Mouse (Mus musculus): ENCODE results near the gene Ssh1. TPM values are rescaled to one million over a fixed set of nuclear protein-coding genes. Genes with fewer than 3 reads are reported as not detected.

The Ssh1 gene
- polyA plus RNA-seq, 1 experiment, result 10.7 TPM

GRCm38 (mm10) chr5:113981171-113981570 is 12.5 kb downstream of the Ssh1 start:
- H3K4me3 ChIP-seq (ENCODE audit: control insufficient read depth, insufficient read depth, low read length), result no peak overlapping the region
- no peak for TF ChIP-seq CTCF (IDR thresholded peaks at IDR 0.05; ENCODE audit: borderline replicate concordance, control insufficient read depth, extremely low read depth, insufficient read depth, low read length, poor library complexity)
- TF ChIP-seq POLR2A (IDR thresholded peaks at IDR 0.05; ENCODE audit: control insufficient read depth, extremely low read depth, insufficient read depth, low read length, poor library complexity), result no peak
- 65% methylated on average over 6 of the region's 6 CpGs for WGBS
- no peak for DNase-seq
- H3K36me3 ChIP-seq (ENCODE audit: control insufficient read depth, insufficient read depth, low read length), result no peaks in the 10 kb centered on the region
- H3K27ac ChIP-seq (ENCODE audit: control insufficient read depth, insufficient read depth, low read length), result no peak overlapping the region
- H3K27me3 ChIP-seq (ENCODE audit: control insufficient read depth, insufficient read depth, low read length), result no peaks in the 10 kb centered on the region
- H3K4me1 ChIP-seq (replicated peaks; ENCODE audit: control insufficient read depth, insufficient read depth, low read length), result no peaks in the 10 kb centered on the region; the same call in 1 of the 2 replicates

GRCm38 (mm10) chr5:113980511-113980910 is 13.2 kb downstream of the Ssh1 start:
- Histone ChIP-seq H3K27ac (ENCODE audit: control insufficient read depth, insufficient read depth, low read length) (no peak overlapping the region), H3K4me3 (ENCODE audit: control insufficient read depth, insufficient read depth, low read length) (no peak overlapping the region), H3K27me3 (ENCODE audit: control insufficient read depth, insufficient read depth, low read length) (no peaks in the 10 kb centered on the region), H3K4me1 (replicated peaks; ENCODE audit: control insufficient read depth, insufficient read depth, low read length) (peaks cover 3% of the 10 kb centered on the region; the same call in 1 of the 2 replicates), H3K36me3 (ENCODE audit: control insufficient read depth, insufficient read depth, low read length) (no peaks in the 10 kb centered on the region)
- TF ChIP-seq CTCF (IDR thresholded peaks at IDR 0.05; ENCODE audit: borderline replicate concordance, control insufficient read depth, extremely low read depth, insufficient read depth, low read length, poor library complexity), result no peak
- TF ChIP-seq POLR2A (IDR thresholded peaks at IDR 0.05; ENCODE audit: control insufficient read depth, extremely low read depth, insufficient read depth, low read length, poor library complexity), result no peak
- 31% methylated on average over 1 of the region's 1 CpGs for WGBS
- no peak for DNase-seq

DNA sequence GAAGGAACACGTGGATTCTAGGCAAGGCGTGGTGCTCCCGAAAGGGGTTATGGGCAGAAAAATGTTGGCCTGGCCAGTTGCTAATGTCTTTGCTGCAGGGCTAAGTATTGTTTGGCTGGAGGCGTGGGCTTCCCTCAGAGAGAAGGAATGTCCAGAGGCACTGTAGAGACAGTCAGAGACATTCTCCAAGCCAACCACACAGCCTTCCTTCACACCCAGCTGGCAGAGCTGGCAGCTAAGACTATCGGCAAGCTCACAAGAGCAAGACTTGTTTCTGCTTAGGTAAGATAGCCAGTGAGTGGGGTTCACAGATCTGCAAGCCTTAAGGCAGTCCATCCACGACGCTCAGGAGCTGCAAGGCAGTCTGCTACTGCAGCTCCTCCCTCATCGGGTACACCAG is 16.4 kb downstream of the Ssh1 start:
- TF ChIP-seq CTCF (IDR thresholded peaks at IDR 0.05; ENCODE audit: borderline replicate concordance, control insufficient read depth, extremely low read depth, insufficient read depth, low read length, poor library complexity) (no peak), POLR2A (IDR thresholded peaks at IDR 0.05; ENCODE audit: control insufficient read depth, extremely low read depth, insufficient read depth, low read length, poor library complexity) (no peak)
- DNase-seq, result no peak
- H3K36me3 ChIP-seq (ENCODE audit: control insufficient read depth, insufficient read depth, low read length), result no peaks in the 10 kb centered on the region
- H3K4me1 ChIP-seq (replicated peaks; ENCODE audit: control insufficient read depth, insufficient read depth, low read length), result peaks cover 3% of the 10 kb centered on the region; the same call in 1 of the 2 replicates
- no peaks in the 10 kb centered on the region for H3K27me3 ChIP-seq (ENCODE audit: control insufficient read depth, insufficient read depth, low read length)
- WGBS, result 95% methylated on average over 8 of the region's 8 CpGs
- no peak overlapping the region for H3K27ac ChIP-seq (ENCODE audit: control insufficient read depth, insufficient read depth, low read length)
- H3K4me3 ChIP-seq (ENCODE audit: control insufficient read depth, insufficient read depth, low read length), result no peak overlapping the region

DNA sequence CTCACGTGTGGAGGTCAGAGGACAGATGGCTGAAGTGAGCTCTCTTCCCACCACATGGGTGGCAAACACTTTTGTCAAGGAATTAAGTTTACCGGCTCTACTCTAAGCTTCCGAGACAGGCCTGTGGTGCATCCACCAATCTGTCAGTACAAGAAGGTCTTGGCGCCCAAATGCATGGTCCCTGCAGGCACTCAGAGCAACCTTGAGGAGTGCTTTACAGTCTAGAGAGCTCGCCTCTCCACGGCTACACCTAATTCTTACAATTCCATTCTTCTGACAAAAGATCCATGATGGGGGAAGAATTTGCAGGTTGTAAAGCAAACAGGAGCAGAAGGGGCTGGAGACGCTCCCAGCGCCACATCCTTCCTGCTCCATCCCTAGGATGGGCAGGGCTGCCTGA is 17.1 kb downstream of the Ssh1 start:
- no peak overlapping the region for H3K27ac ChIP-seq (ENCODE audit: control insufficient read depth, insufficient read depth, low read length)
- 96% methylated on average over 8 of the region's 8 CpGs for WGBS
- peaks cover 3% of the 10 kb centered on the region; the same call in 1 of the 2 replicates for H3K4me1 ChIP-seq (replicated peaks; ENCODE audit: control insufficient read depth, insufficient read depth, low read length)
- TF ChIP-seq CTCF (IDR thresholded peaks at IDR 0.05; ENCODE audit: borderline replicate concordance, control insufficient read depth, extremely low read depth, insufficient read depth, low read length, poor library complexity) (no peak), POLR2A (IDR thresholded peaks at IDR 0.05; ENCODE audit: control insufficient read depth, extremely low read depth, insufficient read depth, low read length, poor library complexity) (no peak)
- no peaks in the 10 kb centered on the region for H3K36me3 ChIP-seq (ENCODE audit: control insufficient read depth, insufficient read depth, low read length)
- H3K4me3 ChIP-seq (ENCODE audit: control insufficient read depth, insufficient read depth, low read length), result no peak overlapping the region
- DNase-seq, result no peak
- H3K27me3 ChIP-seq (ENCODE audit: control insufficient read depth, insufficient read depth, low read length), result no peaks in the 10 kb centered on the region

DNA sequence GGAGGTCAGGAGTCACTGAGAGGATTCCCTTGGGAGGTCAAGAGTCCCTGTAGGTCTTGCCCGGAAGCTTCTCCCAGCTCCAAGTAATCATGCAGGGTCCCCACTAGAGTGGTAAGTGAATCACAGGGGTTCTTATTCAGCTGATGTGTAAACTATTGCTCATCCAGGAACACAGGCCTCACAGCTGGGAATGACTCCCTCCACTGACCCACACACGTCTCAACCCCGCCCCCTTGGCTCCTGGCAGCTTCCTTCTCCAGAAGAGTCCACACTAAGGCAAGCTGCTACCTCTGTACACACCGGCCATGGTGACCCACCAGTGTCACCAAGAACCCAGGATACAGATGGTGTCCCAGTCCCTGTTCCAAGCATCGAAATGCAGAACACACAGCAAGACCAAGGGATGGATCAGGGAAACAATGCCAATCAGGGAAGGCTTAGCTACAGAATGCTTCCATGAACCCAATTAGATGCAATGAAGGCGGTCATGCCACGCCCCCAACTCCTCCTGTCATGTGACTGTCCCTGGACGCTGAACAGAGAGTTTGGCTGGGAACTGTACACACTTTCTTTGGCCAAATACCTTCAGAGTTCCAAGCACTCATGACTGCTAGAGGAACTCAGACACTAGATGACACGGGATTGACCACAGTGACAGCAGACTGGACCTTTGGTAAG is 18.0 kb downstream of the Ssh1 start:
- no peaks in the 10 kb centered on the region for H3K27me3 ChIP-seq (ENCODE audit: control insufficient read depth, insufficient read depth, low read length)
- no peak overlapping the region for H3K4me3 ChIP-seq (ENCODE audit: control insufficient read depth, insufficient read depth, low read length)
- peaks cover 3% of the 10 kb centered on the region; the same call in 1 of the 2 replicates for H3K4me1 ChIP-seq (replicated peaks; ENCODE audit: control insufficient read depth, insufficient read depth, low read length)
- H3K27ac ChIP-seq (ENCODE audit: control insufficient read depth, insufficient read depth, low read length), result no peak overlapping the region
- 90% methylated on average over 9 of the region's 9 CpGs for WGBS
- no peak for DNase-seq
- H3K36me3 ChIP-seq (ENCODE audit: control insufficient read depth, insufficient read depth, low read length), result no peaks in the 10 kb centered on the region
- TF ChIP-seq CTCF (IDR thresholded peaks at IDR 0.05; ENCODE audit: borderline replicate concordance, control insufficient read depth, extremely low read depth, insufficient read depth, low read length, poor library complexity) (no peak), POLR2A (IDR thresholded peaks at IDR 0.05; ENCODE audit: control insufficient read depth, extremely low read depth, insufficient read depth, low read length, poor library complexity) (no peak)

DNA sequence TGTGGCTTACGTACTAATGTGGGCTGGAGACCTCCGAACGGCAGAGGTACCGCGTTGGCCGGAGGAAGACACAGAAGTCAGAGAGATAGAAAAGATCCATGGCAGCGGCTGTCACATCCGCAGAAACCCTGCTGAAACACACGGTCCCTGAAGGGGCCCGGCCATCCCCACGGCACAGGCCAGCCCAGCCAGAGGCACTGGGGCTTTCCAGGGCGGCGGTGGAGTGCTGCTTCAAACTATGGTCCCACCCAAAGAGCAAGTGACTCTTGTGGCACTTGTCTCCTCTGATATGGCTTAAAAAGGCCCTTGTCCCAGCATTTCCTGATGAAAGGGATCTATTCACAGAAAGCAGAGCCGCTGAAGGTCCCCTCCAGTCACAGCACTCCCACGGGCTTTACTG is 19.1 kb downstream of the Ssh1 start:
- no peak for DNase-seq
- Histone ChIP-seq H3K4me3 (ENCODE audit: control insufficient read depth, insufficient read depth, low read length) (no peak overlapping the region), H3K36me3 (ENCODE audit: control insufficient read depth, insufficient read depth, low read length) (no peaks in the 10 kb centered on the region), H3K4me1 (replicated peaks; ENCODE audit: control insufficient read depth, insufficient read depth, low read length) (peaks cover 3% of the 10 kb centered on the region; the same call in 1 of the 2 replicates), H3K27me3 (ENCODE audit: control insufficient read depth, insufficient read depth, low read length) (no peaks in the 10 kb centered on the region), H3K27ac (ENCODE audit: control insufficient read depth, insufficient read depth, low read length) (no peak overlapping the region)
- no peak for TF ChIP-seq POLR2A (IDR thresholded peaks at IDR 0.05; ENCODE audit: control insufficient read depth, extremely low read depth, insufficient read depth, low read length, poor library complexity)
- no peak for TF ChIP-seq CTCF (IDR thresholded peaks at IDR 0.05; ENCODE audit: borderline replicate concordance, control insufficient read depth, extremely low read depth, insufficient read depth, low read length, poor library complexity)
- WGBS, result 90% methylated on average over 15 of the region's 15 CpGs

All from thymus, adult 2 months (tissue).